Mouse (Mus musculus) heart, adult 2 months (tissue): Measurements from ENCODE around the gene Tarbp2.

ENCODE experiments used
- CTCF ChIP-seq: fragments of 200-600 bp; IDR thresholded peaks from 2 replicates; pipeline ENCODE4 v1.8.1; 2022; ENCODE audit warnings: antibody characterized with exemption, mild to moderate bottlenecking, moderate library complexity
- EP300 ChIP-seq: fragments of 200-500 bp; IDR thresholded peaks from 2 replicates; pipeline ENCODE4 v1.6.1; 2011; ENCODE audit warnings: low read depth, low read length, control low read depth; ENCODE audit not compliant: insufficient read depth
- POLR2A ChIP-seq: fragments of 200-500 bp; IDR thresholded peaks from 2 replicates; pipeline ENCODE4 v1.6.1; 2011; ENCODE audit warnings: mild to moderate bottlenecking, low read depth, low read length, control low read depth; ENCODE audit not compliant: insufficient read depth

- TF ChIP-seq EP300 (no peak), POLR2A (no peak), CTCF (no peak)
These were observed 838 bp downstream of the Tarbp2 start for GRCm38 (mm10) chr15:102518859-102519201.
